Mouse (Mus musculus) spleen, adult 2 months (tissue): ENCODE results near the gene B3galt5. TPM values are rescaled to one million over a fixed set of nuclear protein-coding genes. Genes with fewer than 3 reads are reported as not detected.

Source experiments
- DNase-seq, 2 experiments: peaks; one replicate each; pipeline versions ENCODE4 v3.0.0 to v3.0.0-alpha.2; 2012 to 2021; ENCODE audit warnings: low spot score in 2 of 2, low read depth in 1 of 2
- H3K27ac ChIP-seq: fragments of 200-500 bp; 2 replicates; pipeline ENCODE4 v1.5.1; 2012; ENCODE audit warnings: low read length, inconsistent platforms; ENCODE audit not compliant: insufficient read depth
- H3K27me3 ChIP-seq: fragments of 200-500 bp; 2 replicates; pipeline ENCODE4 v1.6.1; 2012; ENCODE audit warnings: mild to moderate bottlenecking, moderate library complexity, low read length, inconsistent platforms; ENCODE audit not compliant: control insufficient read depth, insufficient read depth
- H3K36me3 ChIP-seq: fragments of 200-500 bp; 2 replicates; pipeline ENCODE4 v1.6.1; 2012; ENCODE audit warnings: mild to moderate bottlenecking, low read length, inconsistent platforms; ENCODE audit not compliant: control insufficient read depth, insufficient read depth
- H3K4me1 ChIP-seq: fragments of 200-500 bp; 2 replicates; pipeline ENCODE4 v1.6.1; 2011; ENCODE audit warnings: inconsistent platforms; ENCODE audit not compliant: control insufficient read depth, insufficient read depth, insufficient read length
- H3K4me3 ChIP-seq: fragments of 200-500 bp; 2 replicates; pipeline ENCODE4 v1.5.1; 2011; ENCODE audit warnings: mild to moderate bottlenecking, inconsistent platforms; ENCODE audit not compliant: insufficient read depth, insufficient read length; ENCODE audit errors: extremely low read depth
- CTCF ChIP-seq: fragments of 200-500 bp; IDR thresholded peaks from 2 replicates; pipeline ENCODE4 v1.5.1; 2011; ENCODE audit warnings: mild to moderate bottlenecking, inconsistent platforms; ENCODE audit not compliant: insufficient read depth, insufficient read length, insufficient replicate concordance; ENCODE audit errors: extremely low read depth
- POLR2A ChIP-seq: fragments of 200-500 bp; IDR thresholded peaks from 2 replicates; pipeline ENCODE4 v1.6.1; 2011; ENCODE audit warnings: low read depth, low read length, inconsistent platforms
- WGBS: fragments of 180-500 bp; shearing (Covaris S2); methylation state at CpG from one replicate; pipeline ENCODE4 v1.1.7; 2018; 5-methylcytosine and 5-hydroxymethylcytosine counted together
- polyA plus RNA-seq: library from polyadenylated mRNA; depleted of rRNA; stranded (reverse); fragments of >200 nt; gene quantifications from 2 replicates; pipeline ENCODE4 v1.2.3, GENCODE M21; 2012; rRNA removed

B3galt5 gene
- 0.07 and 0.13 TPM in 2 replicates for polyA plus RNA-seq

DNA sequence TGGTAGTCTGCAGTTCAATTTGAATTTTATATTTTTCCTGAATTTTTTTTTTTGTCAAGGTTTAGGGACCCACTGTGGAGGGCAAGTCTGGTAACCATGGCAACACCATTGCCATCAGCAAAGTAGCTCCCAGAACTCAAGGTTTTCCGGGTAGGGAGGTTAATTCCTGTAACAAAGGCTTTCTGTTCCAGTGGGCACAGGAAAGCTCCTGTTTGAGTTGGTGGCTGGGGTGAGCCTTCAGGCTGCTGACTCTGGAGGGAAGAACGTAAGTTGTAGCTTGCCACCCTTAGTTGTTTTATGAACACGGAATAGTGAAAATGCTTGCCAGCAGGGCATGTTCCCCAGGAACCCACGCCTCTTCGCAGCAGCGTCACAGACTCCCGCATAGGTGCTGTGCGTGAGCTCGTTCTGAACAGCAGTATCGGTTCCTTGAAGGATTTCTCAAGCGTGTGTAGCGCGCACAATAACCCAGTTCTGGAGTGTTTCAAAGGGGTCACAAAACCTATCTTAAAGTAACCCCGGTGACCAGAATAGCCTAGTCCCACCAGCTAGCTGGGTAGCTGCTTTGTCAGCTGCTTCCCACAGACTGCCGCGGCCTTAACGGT, at the start of gene B3galt5:
B3galt5 (plus strand) TSS at position 436 of the 605 bp plus-strand sequence.
- 77% methylated on average over 17 of the region's 17 CpGs for WGBS
- H3K27ac ChIP-seq, result no peak within 1 kb of the TSS
- H3K4me1 ChIP-seq, result no peaks in the 10 kb centered on the region
- no peak for DNase-seq
- no peak within 1 kb of the TSS for H3K4me3 ChIP-seq
- TF ChIP-seq POLR2A, result no peak
- no peak for TF ChIP-seq CTCF
- no peaks in the 10 kb centered on the region for H3K27me3 ChIP-seq
- H3K36me3 ChIP-seq, result no peaks in the 10 kb centered on the region

DNA sequence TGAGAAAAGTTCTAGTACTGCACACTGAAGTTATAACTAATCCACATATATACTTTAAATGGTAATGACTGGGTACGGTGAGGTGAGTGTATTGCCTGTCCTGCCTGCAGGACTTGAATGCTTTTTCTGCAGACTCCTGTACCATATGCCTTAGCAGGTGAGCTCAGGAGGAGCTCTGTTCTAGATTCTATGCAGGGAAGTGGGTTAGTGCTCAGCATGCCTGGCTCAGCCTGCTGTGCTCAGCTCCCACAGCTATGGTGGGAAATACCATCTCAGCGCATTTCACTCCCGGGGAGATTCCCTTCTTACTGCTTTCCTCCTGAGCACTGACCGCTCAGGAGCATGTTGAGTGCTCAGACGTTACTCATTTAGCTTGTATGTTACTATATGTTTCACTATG, 48.0 kb upstream of the B3galt5 start:
- Histone ChIP-seq H3K4me3 (no peak overlapping the region), H3K4me1 (no peaks in the 10 kb centered on the region), H3K27ac (no peak overlapping the region), H3K27me3 (peaks cover 6% of the 10 kb centered on the region), H3K36me3 (no peaks in the 10 kb centered on the region)
- TF ChIP-seq POLR2A (no peak), CTCF (no peak)
- DNase-seq, result no peak
- 90% methylated on average over 5 of the region's 5 CpGs for WGBS

DNA sequence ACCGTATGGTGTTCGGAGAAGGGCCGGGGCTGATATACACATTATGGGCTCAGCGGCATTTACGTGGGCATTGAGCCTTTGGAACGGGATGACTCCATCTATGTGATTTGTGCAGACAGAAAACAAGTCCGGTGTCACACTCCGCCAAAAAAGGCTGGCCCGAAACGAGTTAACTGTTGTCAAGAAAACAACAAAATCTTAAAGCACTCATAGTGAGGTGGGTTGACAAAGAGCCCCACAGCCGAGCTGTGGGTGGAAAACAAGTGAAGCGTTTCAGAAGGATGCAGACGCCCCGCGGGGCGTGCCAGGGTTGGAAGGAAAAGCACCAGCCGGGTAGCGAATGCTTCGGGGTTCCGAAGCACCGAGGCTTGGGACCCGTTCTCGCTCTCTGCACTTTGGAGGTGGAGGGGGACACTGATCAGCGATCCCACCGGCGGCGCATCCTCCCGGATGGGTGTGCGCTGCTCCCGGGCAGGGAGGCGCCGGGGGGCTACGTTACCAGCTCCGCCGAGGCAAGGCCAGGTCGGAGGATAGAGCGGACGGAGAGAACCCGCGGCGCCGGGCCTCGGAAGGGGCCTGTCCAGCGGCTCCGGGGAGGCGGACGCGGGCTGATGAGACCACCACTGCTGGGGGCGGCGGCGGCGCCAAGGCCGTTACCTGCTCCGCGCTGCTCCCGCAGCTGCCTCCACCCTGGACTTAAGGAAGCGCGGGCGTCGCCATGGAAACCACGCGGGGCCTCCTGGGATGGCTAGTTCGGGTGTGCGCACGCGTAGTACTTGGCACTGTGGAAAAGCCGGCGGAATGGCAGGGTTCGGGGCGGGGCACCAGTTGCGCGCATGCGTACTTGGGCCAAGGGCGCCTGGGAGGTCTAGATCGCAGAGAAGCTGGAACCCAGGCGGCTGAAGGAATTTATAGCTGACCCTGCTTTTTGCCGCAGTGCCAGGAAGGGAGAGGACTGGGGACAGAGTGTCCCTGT, 43.8 kb upstream of the B3galt5 start, which contains the start of gene Lca5l:
Lca5l (minus strand) TSS at position 741 of the 976 bp plus-strand sequence.
- 2% methylated on average over 77 of the region's 77 CpGs for WGBS
- Histone ChIP-seq H3K27me3 (peaks cover 6% of the 10 kb centered on the region), H3K27ac (no peak within 1 kb of the TSS), H3K36me3 (no peaks in the 10 kb centered on the region), H3K4me3 (peak within 1 kb of the TSS; percentile 74), H3K4me1 (no peaks in the 10 kb centered on the region)
- TF ChIP-seq CTCF (no peak), POLR2A (no peak)
- peak; percentile 73 to 93 for DNase-seq

DNA sequence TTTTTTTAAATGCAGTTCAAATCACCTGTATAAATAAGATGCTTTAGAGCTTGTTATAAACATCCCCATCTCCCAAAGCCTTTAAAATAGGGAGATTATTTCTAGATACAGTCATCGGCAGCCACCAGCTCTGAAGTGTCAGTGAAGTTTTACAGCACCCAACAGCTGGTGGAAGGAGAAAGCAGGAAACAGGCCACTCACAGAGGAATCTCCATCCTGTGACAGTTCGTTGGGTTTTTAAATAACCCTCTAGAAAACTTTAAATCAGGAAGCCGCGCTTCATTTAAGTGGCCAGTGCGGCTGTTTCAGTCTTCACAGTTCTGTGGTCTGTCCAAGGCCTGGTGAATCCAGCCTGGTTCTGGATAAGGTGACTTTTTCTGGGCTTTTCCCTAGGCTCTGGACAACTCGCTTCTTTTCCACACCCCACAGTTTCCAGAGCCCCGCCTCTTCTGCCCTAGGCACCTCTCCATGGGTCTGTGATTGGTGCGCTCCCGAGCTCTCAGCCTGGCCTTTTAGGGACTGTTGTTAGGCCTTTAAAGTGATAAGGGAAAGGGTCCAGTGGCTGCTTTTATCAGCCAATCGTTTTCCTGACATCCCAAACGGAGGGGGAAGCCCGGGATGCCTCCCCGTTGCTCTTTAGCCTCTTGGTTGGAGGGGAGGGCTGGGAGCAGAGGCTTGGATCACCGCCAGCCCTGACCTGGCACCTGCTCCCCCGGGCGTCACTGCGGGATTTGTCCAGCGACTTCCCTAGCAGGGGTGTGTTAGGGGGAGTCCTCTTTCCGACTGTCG, 35.5 kb upstream of the B3galt5 start, which contains the start of gene Sh3bgr:
Sh3bgr (plus strand) TSS at position 538 of the 789 bp plus-strand sequence.
- Histone ChIP-seq H3K27ac (no peak within 1 kb of the TSS), H3K4me3 (no peak within 1 kb of the TSS), H3K4me1 (no peaks in the 10 kb centered on the region), H3K27me3 (no peaks in the 10 kb centered on the region), H3K36me3 (no peaks in the 10 kb centered on the region)
- whole genome bisulfite sequencing, result 8% methylated on average over 20 of the region's 20 CpGs
- TF ChIP-seq POLR2A (no peak), CTCF (no peak)
- DNase-seq, result no peak

DNA sequence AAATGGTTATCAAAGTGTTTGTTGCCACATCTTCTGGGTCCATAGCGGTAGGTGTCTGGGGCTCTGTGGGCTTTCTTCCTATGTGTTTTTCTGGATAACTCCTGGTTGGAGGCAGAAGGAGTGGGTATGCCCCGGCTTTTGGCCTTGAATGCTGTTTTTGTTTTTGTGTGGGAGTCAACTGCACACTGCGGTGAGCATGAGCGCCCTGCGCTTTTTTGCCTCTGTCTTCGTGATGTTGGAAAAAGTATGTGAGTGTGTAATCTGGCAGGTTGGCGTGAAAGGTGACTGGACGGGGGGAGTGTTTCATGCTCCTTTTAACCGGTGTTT, 34.9 kb upstream of the B3galt5 start:
- no peak overlapping the region for H3K27ac ChIP-seq
- H3K27me3 ChIP-seq, result no peaks in the 10 kb centered on the region
- no peak for DNase-seq
- H3K4me1 ChIP-seq, result no peaks in the 10 kb centered on the region
- 77% methylated on average over 9 of the region's 9 CpGs for WGBS
- TF ChIP-seq POLR2A (no peak), CTCF (no peak)
- H3K4me3 ChIP-seq, result no peak overlapping the region
- H3K36me3 ChIP-seq, result no peaks in the 10 kb centered on the region

DNA sequence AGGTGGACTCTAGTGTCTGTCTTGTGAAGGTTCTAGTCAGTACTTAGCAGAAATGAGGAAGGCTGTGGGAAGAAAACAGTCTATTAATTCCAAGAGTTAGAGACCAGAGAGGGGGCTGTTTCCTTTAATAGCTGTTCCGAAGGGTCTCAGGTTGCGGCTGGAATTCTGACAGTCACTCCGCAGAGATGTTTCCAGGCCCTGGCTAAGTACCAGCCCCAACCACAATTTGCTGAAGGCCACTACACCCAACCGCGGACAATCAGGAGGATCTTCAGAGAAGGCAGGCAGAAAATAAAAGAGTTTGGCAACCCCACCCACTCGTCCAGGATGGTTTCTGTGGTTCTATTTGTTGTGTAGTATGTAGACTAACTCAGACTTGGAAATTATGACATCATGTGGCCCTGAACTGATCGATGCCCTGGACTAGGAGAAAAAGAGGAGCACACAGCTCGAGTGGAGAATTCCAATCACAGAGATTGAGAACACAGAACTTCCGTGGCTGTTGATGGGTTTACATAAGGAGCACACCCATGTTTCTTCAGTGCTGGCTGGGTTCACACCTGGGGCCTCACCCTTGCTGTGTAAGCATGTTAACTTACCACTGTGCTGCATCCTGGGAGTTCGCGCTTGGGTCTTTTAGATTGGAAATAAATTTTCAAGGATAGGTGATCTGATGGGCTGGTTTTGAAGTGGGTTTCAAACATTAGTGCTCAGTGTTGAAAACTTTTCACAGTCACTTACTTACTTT, 33.9 kb upstream of the B3galt5 start:
- H3K4me3 ChIP-seq, result no peak overlapping the region
- no peaks in the 10 kb centered on the region for H3K36me3 ChIP-seq
- no peak overlapping the region for H3K27ac ChIP-seq
- WGBS, result 82% methylated on average over 11 of the region's 11 CpGs
- TF ChIP-seq POLR2A (no peak), CTCF (no peak)
- H3K4me1 ChIP-seq, result no peaks in the 10 kb centered on the region
- DNase-seq, result no peak
- no peaks in the 10 kb centered on the region for H3K27me3 ChIP-seq
